Mouse (Mus musculus) stomach, postnatal 0 days (tissue): Measurements from ENCODE around the gene Ttc41.

Experiments
- CTCF ChIP-seq: IDR thresholded peaks from 2 replicates; pipeline ENCODE4 v1.5.1; 2016; ENCODE audit warnings: antibody characterized with exemption, low read depth, mild to moderate bottlenecking, moderate library complexity
- EP300 ChIP-seq: optimal IDR thresholded peaks from 2 replicates; pipeline ENCODE3; 2016; ENCODE audit warnings: antibody characterized with exemption

DNA sequence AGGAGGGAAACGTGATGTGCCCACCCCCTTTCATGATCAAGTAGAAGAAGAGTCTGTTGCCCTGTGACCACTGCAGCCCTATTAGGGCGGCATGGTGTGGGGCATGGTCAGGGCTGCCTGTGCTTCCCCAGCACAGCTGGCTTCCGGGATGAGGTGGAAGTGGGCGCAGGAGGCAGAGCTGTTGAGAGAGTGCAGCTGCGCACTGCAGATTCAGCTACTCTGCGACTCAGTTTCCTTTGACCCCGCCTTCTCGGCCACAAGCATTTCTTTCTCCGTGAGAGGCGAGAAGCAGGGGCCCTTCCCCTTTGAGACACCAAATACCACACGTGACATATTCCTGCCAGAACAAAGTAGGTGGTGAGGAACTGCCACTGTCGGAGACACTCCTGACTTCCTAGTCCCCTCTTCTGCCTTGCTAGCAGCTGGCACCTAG, 22.0 kb downstream of the Ttc41 start:
- TF ChIP-seq CTCF = no peak
- TF ChIP-seq EP300 = no peak
